Mouse (Mus musculus) yolk sac, embryonic 10.5 days (tissue): Measurements from ENCODE around the gene Eva1a.

Source experiments
- DNase-seq: peaks from one replicate; pipeline ENCODE4 v3.0.0-alpha.2; 2017; ENCODE audit warnings: low spot score

Eva1a gene

DNA sequence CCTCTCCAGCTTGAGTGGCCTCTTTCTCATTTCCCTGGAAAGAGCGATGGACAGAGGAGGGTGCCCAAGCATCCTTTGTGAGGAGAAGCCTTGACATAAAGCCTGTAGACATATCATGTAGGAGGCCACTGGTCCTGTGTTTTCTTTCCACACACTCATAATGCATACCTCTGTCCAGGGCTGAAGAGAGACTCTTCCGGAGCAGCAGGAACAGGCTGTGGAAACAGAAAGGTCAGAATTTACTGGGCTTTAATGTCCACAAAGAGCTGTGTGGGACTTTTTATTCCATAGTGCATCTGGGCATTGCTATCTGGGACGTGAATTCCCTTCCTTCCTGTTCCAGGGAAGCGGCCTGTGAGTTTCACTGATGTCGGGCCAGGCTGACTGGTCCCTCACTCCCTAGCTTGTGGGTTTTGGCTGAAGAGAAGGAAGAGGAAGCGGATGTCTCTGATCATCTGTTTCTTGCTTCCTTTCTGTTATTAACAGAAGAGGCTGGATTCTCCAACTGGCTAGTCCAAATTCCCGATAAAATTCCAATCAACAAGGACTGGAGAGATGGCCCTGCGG, 25.8 kb downstream of the Eva1a start:
- DNase-seq, result no peak

DNA sequence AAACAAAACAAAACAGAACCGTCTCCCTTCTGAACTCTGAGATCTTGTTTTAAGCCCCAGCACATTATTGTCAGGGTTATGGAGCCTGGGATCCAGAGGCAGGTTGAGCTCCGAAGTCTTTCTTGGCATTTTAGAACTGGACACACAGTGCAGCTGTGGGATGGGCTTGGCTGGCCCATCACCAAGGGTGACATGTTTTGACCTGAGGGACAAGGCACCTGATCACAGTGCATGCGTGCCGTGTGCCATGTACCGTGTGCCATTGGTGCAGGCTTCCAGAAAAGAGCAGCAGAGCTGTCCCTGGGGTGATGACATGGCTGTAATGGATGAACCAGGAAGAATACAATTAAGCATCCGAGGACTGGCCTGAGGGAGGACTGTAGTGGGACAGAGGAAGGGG, 29.6 kb downstream of the Eva1a start:
- DNase-seq, result no peak

DNA sequence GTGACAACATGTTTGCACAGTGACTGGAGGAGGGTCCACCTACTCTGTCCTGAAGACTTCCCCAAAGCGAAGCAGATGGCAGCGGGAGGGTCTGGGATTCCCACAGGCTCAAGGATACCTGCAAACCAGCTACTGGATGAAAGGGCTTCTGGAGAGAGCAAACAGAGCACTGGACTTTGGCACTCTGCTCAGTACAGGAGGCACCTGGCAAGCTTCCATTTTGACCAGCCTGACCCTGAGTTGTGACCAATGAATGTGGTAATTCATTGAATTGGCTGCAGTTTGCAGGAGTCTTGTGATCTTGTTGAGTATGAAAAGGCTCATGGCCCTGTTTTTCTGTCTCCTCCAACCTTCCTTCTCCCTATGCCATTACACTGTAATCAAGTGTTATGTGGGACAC, 32.2 kb downstream of the Eva1a start:
- DNase-seq, result peak; percentile 52

DNA sequence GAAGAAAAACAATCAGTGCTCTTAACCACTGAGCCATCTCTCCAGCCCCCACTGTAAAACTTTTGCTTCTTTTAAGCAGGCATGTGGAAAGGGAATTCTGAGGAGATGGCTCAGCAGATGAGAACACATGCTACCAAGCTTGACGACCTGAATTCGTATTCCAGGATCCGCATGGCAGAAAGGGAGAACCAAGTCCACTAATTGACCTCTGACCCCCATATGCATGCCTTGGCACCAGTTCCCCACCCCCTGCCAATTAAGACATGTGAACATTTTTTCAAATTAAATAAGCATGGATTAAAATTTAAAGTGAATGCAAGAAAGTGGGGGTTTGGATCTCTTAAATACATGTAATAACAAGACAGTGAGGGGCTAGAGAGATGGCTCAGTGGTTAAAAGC, 32.7 kb downstream of the Eva1a start:
- DNase-seq, result no peak

DNA sequence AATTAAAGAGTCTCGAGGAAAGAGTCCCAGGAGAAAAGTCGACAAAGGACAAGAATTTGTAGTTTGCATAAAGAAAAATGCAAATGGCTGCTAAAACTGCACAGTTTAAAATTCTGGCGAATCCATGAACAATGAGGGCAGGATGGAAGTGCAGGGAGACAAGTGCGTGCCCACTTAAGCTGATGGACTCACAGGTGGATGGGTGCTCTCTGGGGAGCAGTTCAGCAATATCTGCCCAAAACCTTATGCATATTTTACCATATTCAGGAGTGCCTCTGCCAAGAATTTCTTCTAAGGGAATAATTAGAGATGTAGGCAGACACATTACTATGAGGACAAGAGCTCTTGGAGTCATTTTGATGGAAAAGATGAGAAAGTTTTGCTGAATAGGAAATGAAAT, 35.5 kb downstream of the Eva1a start:
- DNase-seq, result no peak

DNA sequence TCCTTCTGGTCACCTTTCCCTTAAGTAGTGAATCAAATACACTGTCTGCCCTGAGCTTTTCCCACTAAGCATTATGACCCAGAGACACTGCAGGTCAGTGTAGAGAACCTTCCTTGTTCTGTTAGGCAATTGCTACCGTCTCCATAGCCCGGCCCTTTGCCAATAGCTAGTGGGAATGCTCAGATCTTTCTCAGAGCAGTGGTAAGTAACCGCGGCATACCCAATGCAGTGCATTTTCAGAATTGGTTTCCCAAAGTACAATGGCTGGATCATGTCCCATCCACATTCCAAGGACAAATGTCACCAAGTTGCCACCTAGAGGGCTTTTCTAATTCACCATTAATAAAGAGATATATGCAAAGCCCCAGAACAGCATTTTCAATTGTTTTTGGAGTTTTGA, 38.0 kb downstream of the Eva1a start:
- no peak for DNase-seq

DNA sequence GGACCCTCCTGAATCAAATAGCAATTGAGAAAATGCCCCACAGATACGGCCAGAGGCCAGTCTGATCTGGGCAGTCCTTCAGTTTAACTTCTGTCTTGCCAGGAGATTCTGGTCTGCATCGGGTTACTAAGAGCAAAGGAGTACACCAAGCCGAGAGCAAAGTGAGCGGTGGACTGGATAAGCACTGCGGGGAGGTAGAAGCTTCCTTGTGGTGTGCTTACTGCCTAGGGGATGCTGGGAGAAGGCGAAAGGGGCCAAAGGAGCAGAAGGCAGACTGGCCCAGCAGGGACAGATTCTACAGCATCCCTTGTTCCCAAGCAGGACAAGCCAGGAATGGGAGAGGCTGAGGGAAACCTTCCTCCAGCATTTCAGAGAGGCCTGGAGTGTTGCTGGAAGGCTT, 42.8 kb downstream of the Eva1a start:
- DNase-seq, result no peak

DNA sequence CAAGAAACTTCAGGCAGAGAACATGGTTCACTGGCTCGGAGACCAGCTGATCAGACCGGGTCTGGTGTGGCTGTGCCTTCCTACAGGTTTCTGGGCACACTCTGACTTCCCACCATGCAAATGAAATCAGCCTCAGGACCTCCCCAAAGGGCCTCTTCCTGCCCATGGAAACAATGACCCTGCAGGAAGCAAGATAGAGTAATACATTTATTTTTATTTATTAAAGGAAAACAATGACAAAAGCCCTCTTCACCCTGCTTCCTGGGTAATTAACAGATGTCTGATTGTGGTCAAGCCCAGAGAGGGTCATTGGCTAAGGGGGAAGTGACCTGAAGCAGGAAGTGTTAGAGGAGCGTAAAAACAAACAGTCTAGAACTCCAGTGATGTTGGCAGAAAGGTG, 43.4 kb downstream of the Eva1a start:
- DNase-seq, result peak; percentile 11

DNA sequence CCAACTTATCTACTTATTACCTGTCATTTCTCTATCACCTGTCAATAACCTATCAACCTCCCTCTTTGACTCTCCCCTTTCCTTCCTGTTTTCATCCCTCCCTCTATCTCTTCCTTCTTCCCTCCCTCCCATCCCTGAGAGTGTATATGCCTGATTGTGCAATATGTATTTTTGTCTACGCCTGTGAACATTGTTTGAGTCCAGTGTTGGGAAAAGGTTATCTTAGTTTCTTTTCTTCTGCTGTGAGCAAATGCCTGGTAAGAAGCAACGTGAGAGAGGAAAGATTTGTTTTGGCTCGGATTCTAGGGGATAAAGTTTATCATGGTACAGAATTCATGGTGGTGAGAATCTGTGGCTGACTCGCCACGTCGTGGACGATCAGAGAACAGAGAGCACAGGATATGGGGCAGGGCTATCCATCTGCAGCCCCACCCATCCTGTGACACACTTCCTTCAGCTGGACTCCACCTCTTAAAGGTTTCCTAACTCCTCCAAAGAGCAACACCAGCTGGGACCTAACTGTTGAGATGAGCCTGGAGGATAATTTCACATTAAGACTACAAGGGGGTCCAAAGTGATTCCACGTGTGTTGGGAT, 44.6 kb downstream of the Eva1a start:
- no peak for DNase-seq

DNA sequence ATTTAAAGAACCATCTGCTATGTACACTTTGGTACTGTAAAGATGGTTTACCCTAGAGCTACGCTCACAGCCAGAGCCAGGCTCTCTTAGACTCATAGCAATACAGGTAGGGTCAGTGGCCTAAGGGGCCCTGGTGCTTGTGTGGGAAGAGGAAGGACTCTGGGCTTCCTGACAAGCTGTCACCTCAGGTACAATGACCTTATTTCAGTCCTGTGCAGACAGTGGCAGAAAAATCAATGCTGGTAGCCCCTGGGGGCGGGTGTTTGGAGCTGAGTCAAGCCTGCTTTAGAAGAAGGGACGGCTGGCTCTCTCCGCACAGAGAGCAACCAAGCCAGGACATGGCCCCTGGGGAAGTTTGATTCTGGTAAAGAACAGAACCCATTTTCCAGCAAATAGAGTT, 47.3 kb downstream of the Eva1a start:
- no peak for DNase-seq

DNA sequence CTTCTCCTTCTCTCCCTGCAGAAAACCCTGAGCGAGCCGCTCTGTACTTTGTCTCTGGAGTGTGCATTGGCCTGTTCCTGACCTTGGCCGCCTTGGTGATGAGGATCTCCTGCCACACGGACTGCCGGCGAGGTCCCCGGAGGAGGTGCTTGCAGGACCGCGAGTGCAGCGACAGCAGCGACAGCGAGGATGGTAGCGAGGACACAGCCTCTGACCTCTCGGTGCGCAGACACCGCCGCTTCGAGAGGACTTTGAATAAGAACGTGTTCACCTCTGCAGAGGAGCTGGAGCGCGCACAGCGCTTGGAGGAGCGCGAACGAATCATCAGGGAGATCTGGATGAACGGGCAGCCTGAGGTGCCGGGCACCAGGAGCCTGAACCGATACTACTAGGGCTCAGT, 50.9 kb downstream of the Eva1a start:
- peak; percentile 26 for DNase-seq

DNA sequence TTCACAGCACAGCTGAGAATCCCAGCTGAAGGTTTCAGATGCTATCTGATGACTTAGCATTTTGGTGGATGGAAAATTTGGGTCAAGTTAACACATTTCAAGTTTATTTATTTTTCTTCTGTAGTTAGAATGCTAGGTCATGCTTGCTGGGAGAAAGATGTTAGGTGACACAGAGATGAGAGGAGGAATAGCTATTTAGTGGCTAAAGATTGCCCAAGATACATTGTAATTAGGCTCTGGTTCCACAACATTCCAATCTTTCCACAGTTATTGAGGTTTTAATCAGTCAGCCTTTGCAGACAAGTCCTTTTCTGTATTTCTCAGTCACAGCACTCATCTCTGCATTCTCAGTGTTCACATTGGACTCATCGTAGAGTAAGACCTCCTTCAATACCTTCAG, 56.9 kb downstream of the Eva1a start:
- DNase-seq, result no peak

DNA sequence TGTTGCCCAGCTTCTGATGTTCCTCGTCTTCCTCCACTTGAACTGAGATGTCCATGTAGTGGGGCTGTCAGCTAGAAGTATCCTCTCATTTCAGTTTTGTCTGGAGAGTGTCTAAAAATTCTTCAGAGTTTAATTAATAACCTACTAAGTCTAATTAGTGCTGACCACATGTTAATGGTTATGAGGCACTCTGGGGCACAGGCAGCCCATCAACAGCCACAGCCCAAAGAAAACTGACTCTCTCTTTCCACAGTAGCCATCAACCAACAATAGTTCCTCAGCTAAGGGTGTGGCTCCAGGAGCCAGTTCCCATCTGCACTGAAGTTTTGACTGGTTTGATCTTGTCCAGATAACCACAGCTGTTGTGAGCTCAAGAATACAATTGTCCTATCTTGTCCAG, 57.6 kb downstream of the Eva1a start:
- DNase-seq, result no peak

DNA sequence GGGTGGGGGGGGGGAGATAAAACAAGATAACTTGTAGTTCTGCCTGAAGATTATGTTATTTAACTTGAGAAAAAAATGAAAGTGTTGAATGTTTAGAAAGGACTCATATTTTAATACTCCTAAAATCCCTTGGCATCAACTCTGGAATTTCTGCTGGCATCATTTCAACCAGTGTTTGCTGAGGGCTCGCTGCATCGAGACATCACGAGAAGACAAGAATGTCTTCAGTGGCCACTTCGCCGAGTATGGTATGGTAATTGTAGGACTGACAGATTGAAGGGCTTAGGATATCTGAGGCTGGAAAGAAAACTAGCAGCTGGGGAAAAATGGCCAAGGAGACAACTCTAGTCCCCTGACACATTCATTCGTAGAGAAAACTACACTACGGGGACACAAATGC, 69.6 kb downstream of the Eva1a start:
- DNase-seq, result no peak

DNA sequence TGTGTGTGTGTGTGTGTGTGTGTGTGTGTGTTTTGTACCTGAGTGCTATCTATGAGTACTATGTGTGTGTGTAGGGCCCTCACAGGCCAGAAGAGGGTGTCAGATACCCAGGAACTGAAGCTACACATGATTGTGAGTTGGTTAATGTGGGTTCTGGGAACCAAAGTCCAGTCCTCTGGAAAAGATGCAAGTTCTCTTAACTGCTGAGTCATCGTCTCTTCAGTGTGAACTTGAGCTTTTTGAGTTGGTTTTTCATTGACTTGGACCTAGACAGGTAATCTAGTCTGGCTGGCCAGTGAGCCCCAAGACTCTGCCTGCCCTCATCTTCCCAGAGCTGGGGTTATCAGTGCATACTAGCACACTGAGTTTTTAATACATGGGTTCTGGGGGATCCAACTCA, 70.3 kb downstream of the Eva1a start:
- no peak for DNase-seq

DNA sequence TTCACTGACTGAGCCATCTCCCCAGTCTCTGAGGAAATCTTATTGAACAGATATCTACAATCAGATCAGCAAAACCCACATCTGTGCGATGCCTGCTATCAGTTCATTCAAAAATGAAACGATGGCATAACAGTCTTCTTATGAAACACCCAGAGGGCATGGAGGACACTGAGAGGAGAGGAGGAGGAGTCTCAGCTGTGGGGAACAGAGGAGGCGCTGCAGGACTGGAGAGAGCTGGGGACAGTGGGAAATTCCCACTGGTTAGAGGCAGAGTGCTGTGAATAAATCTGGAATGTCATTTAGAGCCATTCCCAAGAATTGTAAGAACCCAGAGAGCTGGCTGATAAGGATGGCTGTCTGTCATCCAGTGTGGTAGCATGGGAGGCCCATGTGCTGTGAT, 70.7 kb downstream of the Eva1a start:
- DNase-seq, result no peak

DNA sequence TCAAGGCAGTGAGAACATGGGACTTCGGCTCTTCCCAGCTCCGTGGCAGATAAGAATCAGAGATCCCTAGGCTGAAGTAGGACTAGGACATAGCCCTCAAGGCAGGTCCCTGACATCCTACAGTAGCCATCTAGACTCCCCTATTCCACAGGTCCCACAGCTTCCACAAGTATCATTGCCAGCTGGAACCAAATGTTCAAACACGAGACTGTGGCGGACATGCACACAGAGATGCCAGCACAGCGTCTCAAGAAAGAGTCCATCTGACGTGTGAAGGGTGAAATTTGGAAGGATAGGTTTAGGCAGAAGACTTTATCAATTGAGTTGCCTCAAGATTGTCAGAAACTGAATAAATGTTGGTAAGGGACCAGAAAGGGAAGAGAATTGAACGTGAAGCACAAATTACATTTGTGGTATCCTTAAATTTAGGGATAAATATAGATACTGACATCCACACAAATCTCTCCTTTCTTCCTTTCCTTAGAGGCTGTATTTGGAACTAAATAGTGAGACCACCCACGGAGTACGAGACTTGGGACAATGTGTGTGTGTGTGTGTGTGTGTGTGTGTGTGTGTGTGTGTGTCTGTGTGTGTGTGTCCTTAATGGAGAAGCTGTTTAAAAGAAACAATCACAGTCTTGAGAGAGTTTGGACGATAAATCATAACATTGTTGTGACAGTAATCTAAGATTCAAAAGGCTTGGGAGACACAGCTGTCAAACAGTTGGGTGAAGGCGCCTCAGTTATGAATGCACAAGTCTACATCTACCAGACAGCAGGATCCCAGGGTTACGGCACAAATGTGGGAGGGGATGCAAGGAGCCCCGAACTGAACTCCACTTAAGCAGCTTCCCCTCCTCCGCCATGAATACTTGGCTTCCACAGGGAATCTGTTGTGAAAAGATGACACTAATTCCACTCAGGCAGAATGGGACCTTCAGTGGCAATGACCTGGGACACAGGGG, 71.6 kb downstream of the Eva1a start:
- DNase-seq, result no peak

DNA sequence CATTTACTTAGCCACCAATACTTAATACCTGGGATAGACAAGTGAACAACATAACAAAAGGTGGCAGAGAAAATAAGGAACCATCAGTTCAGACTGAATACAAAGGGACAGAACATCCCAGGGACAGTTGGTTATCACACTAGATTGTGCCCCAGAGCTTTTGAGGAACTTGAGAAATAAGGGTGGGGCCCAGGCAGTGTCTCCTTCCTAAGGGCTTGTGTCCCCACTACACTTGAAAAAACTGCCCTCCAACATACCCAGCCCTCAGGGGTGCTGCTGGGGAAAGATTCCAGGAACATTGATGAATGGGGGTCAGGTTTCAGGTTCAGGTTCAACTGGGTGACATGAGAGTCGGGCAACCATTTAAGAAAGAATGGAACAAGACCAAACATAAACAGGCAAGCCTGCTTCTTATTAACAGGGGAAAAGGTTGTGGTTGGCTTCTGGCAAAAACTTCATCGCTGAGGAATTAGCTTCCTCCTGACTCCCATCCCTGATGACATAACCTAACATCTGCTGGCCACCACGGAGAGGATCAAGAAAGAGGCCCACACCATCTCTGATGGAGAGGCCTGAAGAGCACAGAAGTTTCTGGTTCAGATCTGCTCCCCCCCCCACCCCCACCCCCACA, 74.6 kb downstream of the Eva1a start:
- no peak for DNase-seq

DNA sequence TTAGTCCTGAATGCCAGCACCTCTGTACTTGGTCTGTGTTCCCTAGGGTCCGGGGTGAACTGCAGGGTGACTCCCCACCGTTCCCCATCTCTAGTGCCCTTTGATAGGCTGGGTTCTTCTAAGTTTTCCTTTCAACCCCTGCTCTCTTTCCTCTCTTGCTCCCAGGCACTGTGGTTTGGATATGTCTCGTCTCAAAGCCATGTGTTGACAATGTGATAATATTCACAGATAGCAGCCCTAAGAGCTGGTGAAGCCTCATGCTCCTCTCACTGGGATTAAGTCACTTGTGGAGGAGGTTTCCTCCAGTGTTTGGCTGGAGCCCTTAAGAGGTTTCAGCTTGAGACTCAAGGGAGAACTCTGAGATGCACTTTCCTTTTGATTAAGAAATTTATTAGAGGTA, 75.3 kb downstream of the Eva1a start:
- no peak for DNase-seq

DNA sequence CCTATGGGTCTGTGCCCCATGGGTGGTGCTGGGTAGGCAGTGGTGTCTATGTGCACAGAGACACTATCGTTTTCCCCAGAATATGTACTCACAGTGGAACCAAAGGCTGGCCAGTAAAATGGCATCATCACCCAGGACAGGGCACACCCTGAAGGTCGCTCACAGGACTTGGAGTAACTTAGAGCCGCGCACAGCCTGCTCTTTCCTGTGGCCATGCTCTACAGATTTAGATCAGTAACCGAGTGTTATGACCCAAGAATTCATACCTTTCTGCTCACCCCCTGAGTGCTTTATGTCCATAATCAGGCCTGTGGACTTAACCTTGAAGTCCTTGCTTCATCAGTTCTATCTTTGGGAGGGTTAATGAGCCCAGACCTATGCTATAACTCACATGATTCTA, 77.0 kb downstream of the Eva1a start:
- DNase-seq, result no peak

DNA sequence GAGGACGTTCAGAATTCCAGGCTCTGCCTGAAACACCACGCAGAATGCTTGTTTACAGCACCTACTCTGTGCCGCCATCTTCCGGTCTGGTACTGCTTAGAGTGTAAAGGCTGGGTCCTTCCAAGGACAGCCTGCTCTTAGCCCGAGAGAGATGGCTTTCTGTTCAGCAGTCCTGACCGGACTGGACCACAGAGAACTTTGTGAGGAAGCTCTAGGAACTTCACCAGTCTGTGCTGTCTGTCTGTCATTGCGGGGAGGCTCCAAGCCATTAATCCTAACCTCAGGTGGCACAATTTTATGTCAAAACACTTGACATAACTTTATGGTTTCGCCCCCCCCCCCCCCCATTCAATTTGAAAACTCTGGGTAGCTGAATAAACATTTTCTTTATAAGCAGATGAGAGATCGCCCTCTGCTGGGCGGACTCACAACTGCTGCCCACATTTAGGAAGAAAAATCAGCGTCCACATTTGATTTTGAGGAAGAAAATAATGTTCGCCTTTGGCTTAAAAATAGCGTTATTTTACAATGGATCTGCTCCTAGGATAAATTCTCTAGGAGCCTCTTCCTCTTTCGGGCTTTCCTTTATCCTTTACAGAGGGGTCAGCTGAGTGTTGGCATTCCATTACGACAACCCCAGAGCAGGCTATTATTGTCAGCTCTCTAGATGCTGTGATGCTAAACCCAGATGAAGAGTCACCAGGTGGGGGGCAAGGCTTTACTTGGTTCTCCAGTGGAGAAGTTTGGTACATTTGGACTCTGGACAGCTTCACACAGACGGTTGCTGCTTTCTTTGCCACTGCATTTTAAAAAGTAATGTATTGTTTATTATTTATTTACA, 78.7 kb downstream of the Eva1a start:
- DNase-seq, result peak; percentile 38

DNA sequence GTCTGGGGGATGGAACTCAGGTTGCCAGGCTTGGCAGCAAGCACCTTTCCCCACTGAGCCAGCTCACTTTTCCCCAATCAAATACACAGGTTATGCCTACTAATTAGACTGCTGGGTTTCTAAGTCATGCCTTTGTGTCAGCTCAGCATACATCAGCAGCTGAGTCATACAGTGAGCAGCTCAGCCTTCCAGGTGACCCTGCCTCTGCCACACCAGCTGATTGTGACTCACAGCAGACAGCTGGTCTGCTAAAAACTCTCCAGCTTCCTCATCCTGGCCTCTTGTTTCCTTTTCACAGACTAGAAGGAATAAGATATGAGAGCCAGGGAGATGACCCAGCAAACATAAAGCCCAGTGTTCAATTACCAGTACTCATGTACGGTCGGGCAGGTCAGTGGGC, 84.3 kb downstream of the Eva1a start:
- DNase-seq, result no peak
